Mouse (Mus musculus) retina, postnatal 1 day (tissue): ENCODE results near the gene Gm14744.
"Not testable (repeated sequence)": the region's sequence is repeated elsewhere in the genome, so short reads cannot be mapped to it uniquely, and the experiment has no call there.

Experiments
- DNase-seq: peaks from one replicate; pipeline ENCODE4 v3.0.0-alpha.2; 2012

Gm14744 gene

GRCm38 (mm10) chrX:77864458-77864857 lies at the start of gene Gm14744:
Gene Gm14744 (plus strand): TSS chrX:77864758.
- not testable (repeated sequence) for DNase-seq

GRCm38 (mm10) chrX:77853523-77853922 lies 11.0 kb upstream of the Gm14744 start, which contains the start of gene Pbsn:
Gene Pbsn (minus strand): TSS chrX:77853623.
- no peak for DNase-seq

DNA sequence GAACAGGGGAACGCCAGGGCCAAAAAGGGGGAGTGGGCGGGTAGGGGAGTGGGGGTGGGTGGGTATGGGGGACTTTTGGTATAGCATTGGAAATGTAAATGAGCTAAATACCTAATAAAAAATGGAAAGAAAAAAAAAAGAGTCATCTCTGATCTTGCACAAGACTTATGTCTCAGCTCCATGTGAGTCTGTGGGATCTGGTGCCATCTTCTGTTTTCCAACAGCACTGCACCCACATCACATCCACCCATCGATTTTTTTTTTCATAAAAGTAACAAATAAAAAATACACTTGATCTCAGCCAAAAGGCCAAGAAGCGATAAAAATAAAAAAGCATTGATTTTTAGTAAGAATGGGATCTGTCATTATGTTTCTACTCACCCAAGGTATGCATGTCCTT lies 15.5 kb downstream of the Gm14744 start:
- not testable (repeated sequence) for DNase-seq
